Mouse (Mus musculus): ENCODE data around the gene Nanos2. TPM values are rescaled to one million over a fixed set of nuclear protein-coding genes. Genes with fewer than 3 reads are reported as not detected.

Nanos2 gene
- not detected in 2 replicates for polyA plus RNA-seq (2015; fragmentation: Nextera tagmentation; extraction: Ambion mirVana)

DNA sequence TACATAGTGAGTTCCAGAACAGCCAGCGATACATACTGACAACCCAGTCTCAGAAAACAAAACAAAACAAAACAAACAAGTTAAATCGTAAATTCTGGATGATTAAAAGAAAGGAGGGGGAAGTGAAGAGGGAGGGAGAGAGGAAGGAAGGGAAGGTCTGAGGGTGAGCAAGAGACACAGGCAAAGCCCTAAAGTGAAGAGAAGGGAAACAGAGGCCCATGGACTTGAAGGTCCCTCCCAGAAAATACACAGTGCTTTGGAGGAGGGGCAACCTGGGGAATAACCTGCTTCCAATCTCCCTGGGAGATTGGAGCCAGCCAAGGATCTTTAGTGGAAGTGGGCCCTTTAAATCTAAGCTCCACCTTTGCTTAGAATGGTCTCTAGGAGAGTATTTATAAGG, at the start of gene Nanos2:
Nanos2 (plus strand) TSS at position 301 of the 400 bp plus-strand sequence.
- H3K4me3 ChIP-seq (ENCODE audit: low read depth, low read length): no peak within 1 kb of the TSS
- no peak within 1 kb of the TSS for H3K27ac ChIP-seq (ENCODE audit: low read depth, low read length)
- H3K36me3 ChIP-seq (ENCODE audit: control insufficient read depth, insufficient read depth): no peaks in the 10 kb centered on the region
- ATAC-seq: no peak
- no peaks in the 10 kb centered on the region for H3K9me3 ChIP-seq (ENCODE audit: control insufficient read depth)
- H3K4me1 ChIP-seq (replicated peaks; ENCODE audit: control insufficient read depth, insufficient read depth, low read length): peaks cover 7% of the 10 kb centered on the region
- H3K27me3 ChIP-seq (replicated peaks; ENCODE audit: control insufficient read depth, insufficient read depth, low read length): peaks cover 17% of the 10 kb centered on the region
- H3K4me2 ChIP-seq (replicated peaks; ENCODE audit: low read depth): no peak within 1 kb of the TSS
- no peak within 1 kb of the TSS for H3K9ac ChIP-seq (ENCODE audit: low read depth, low read length)
- 53% methylated on average over 2 of the region's 2 CpGs for WGBS
- no peak for TF ChIP-seq CTCF (IDR thresholded peaks at IDR 0.05; ENCODE audit: low read depth)

- Histone ChIP-seq H3K27ac (ENCODE audit: low read depth, low read length) (no peak overlapping the region), H3K4me3 (ENCODE audit: low read depth, low read length) (no peak overlapping the region), H3K9me3 (ENCODE audit: control insufficient read depth) (no peaks in the 10 kb centered on the region), H3K9ac (ENCODE audit: low read depth, low read length) (no peak overlapping the region), H3K36me3 (ENCODE audit: control insufficient read depth, insufficient read depth) (no peaks in the 10 kb centered on the region), H3K4me1 (replicated peaks; ENCODE audit: control insufficient read depth, insufficient read depth, low read length) (no peaks in the 10 kb centered on the region), H3K4me2 (replicated peaks; ENCODE audit: low read depth) (no peak overlapping the region), H3K27me3 (replicated peaks; ENCODE audit: control insufficient read depth, insufficient read depth, low read length) (no peaks in the 10 kb centered on the region)
- no peak for TF ChIP-seq CTCF (IDR thresholded peaks at IDR 0.05; ENCODE audit: low read depth)
- WGBS: 38% methylated on average over 1 of the region's 1 CpGs
- no peak for ATAC-seq
These were observed 44.8 kb upstream of the Nanos2 start for GRCm38 (mm10) chr7:18942376-18942775.

DNA sequence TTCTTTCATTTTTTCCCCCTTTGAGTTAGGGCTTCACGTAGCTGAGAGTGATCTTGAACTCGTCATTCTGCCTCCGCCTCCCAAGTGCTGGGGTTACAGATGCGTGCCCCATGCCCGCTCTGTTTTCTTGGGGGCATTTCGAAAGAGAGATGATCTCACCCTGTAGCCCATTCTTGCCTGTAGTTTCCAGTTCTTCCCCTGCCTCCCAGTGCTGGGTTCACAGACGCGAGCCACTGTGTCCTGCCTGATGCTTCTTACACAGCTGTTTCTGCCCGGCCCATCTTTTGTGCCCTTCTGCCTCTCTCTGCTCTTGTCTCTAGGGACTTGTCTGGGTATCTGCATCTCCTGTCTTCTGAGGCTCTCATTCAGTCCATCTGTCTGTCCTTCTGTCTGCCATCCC, 44.4 kb upstream of the Nanos2 start:
- no peaks in the 10 kb centered on the region for H3K4me1 ChIP-seq (replicated peaks; ENCODE audit: control insufficient read depth, insufficient read depth, low read length)
- no peak overlapping the region for H3K4me3 ChIP-seq (ENCODE audit: low read depth, low read length)
- no peak for ATAC-seq
- H3K27me3 ChIP-seq (replicated peaks; ENCODE audit: control insufficient read depth, insufficient read depth, low read length): no peaks in the 10 kb centered on the region
- no peak overlapping the region for H3K9ac ChIP-seq (ENCODE audit: low read depth, low read length)
- TF ChIP-seq CTCF (IDR thresholded peaks at IDR 0.05; ENCODE audit: low read depth): no peak
- H3K9me3 ChIP-seq (ENCODE audit: control insufficient read depth): no peaks in the 10 kb centered on the region
- H3K27ac ChIP-seq (ENCODE audit: low read depth, low read length): no peak overlapping the region
- 64% methylated on average over 9 of the region's 9 CpGs for WGBS
- H3K36me3 ChIP-seq (ENCODE audit: control insufficient read depth, insufficient read depth): no peaks in the 10 kb centered on the region
- no peak overlapping the region for H3K4me2 ChIP-seq (replicated peaks; ENCODE audit: low read depth)

GRCm38 (mm10) chr7:18948151-18948550, 39.0 kb upstream of the Nanos2 start:
- no peak for TF ChIP-seq CTCF (IDR thresholded peaks at IDR 0.05; ENCODE audit: low read depth)
- no peaks in the 10 kb centered on the region for H3K9me3 ChIP-seq (ENCODE audit: control insufficient read depth)
- no peaks in the 10 kb centered on the region for H3K4me1 ChIP-seq (replicated peaks; ENCODE audit: control insufficient read depth, insufficient read depth, low read length)
- no peaks in the 10 kb centered on the region for H3K36me3 ChIP-seq (ENCODE audit: control insufficient read depth, insufficient read depth)
- ATAC-seq: peak; percentile 49; the same call in 1 of the 2 replicates
- H3K27ac ChIP-seq (ENCODE audit: low read depth, low read length): no peak overlapping the region
- no peak overlapping the region for H3K4me3 ChIP-seq (ENCODE audit: low read depth, low read length)
- H3K27me3 ChIP-seq (replicated peaks; ENCODE audit: control insufficient read depth, insufficient read depth, low read length): peaks cover 5% of the 10 kb centered on the region; the same call in 1 of the 2 replicates
- no peak overlapping the region for H3K4me2 ChIP-seq (replicated peaks; ENCODE audit: low read depth)
- WGBS: 44% methylated on average over 6 of the region's 6 CpGs
- no peak overlapping the region for H3K9ac ChIP-seq (ENCODE audit: low read depth, low read length)

GRCm38 (mm10) chr7:18949781-18950522, 37.2 kb upstream of the Nanos2 start:
- Histone ChIP-seq H3K27ac (ENCODE audit: low read depth, low read length) (no peak overlapping the region), H3K4me2 (replicated peaks; ENCODE audit: low read depth) (no peak overlapping the region), H3K9ac (ENCODE audit: low read depth, low read length) (no peak overlapping the region), H3K27me3 (replicated peaks; ENCODE audit: control insufficient read depth, insufficient read depth, low read length) (peaks cover 5% of the 10 kb centered on the region; the same call in 1 of the 2 replicates), H3K9me3 (ENCODE audit: control insufficient read depth) (no peaks in the 10 kb centered on the region), H3K36me3 (ENCODE audit: control insufficient read depth, insufficient read depth) (no peaks in the 10 kb centered on the region), H3K4me3 (ENCODE audit: low read depth, low read length) (no peak overlapping the region), H3K4me1 (replicated peaks; ENCODE audit: control insufficient read depth, insufficient read depth, low read length) (no peaks in the 10 kb centered on the region)
- WGBS: 29% methylated on average over 12 of the region's 12 CpGs
- TF ChIP-seq CTCF (IDR thresholded peaks at IDR 0.05; ENCODE audit: low read depth): no peak
- no peak for ATAC-seq

- H3K4me2 ChIP-seq (replicated peaks; ENCODE audit: low read depth): no peak overlapping the region
- H3K36me3 ChIP-seq (ENCODE audit: control insufficient read depth, insufficient read depth): no peaks in the 10 kb centered on the region
- no peaks in the 10 kb centered on the region for H3K9me3 ChIP-seq (ENCODE audit: control insufficient read depth)
- TF ChIP-seq CTCF (IDR thresholded peaks at IDR 0.05; ENCODE audit: low read depth): no peak
- H3K27ac ChIP-seq (ENCODE audit: low read depth, low read length): no peak overlapping the region
- H3K4me3 ChIP-seq (ENCODE audit: low read depth, low read length): no peak overlapping the region
- 33% methylated on average over 18 of the region's 18 CpGs for WGBS
- no peak for ATAC-seq
- no peak overlapping the region for H3K9ac ChIP-seq (ENCODE audit: low read depth, low read length)
- H3K4me1 ChIP-seq (replicated peaks; ENCODE audit: control insufficient read depth, insufficient read depth, low read length): no peaks in the 10 kb centered on the region
- peaks cover 5% of the 10 kb centered on the region; the same call in 1 of the 2 replicates for H3K27me3 ChIP-seq (replicated peaks; ENCODE audit: control insufficient read depth, insufficient read depth, low read length)
These were observed 36.5 kb upstream of the Nanos2 start for GRCm38 (mm10) chr7:18950523-18951315.
